Mouse (Mus musculus) intestine, embryonic 14.5 days (tissue): ENCODE results near the gene Tspan8. TPM values are rescaled to one million over a fixed set of nuclear protein-coding genes. Genes with fewer than 3 reads are reported as not detected.
"Not testable (repeated sequence)": the region's sequence is repeated elsewhere in the genome, so short reads cannot be mapped to it uniquely, and the experiment has no call there.

Experiments
- ATAC-seq: fragments of 200-750 bp; cut with Nextera tagmentation; replicated peaks from 2 replicates; pipeline ENCODE4 v1.8.0; 2017; ENCODE audit warnings: low read depth, moderate number of reproducible peaks, moderate TSS enrichment, moderate library complexity; ENCODE audit not compliant: low FRiP score, low TSS enrichment
- DNase-seq: peaks from one replicate; pipeline ENCODE4 v3.0.0-alpha.2; 2018; ENCODE audit warnings: low spot score
- H3K27ac ChIP-seq: fragments of 300-500 bp; sonication (generic); 2 replicates; pipeline ENCODE4 v1.5.1; 2014; ENCODE audit warnings: low read depth, mild to moderate bottlenecking, control low read depth
- H3K27me3 ChIP-seq: fragments of 300-500 bp; sonication (generic); replicated peaks from 2 replicates; pipeline ENCODE4 v1.6.1; 2014; ENCODE audit warnings: low read length, control low read depth; ENCODE audit not compliant: control insufficient read depth, insufficient read depth
- H3K36me3 ChIP-seq: fragments of 300-500 bp; sonication (generic); 2 replicates; pipeline ENCODE4 v1.6.1; 2014; ENCODE audit warnings: low read length, control low read depth; ENCODE audit not compliant: control insufficient read depth, insufficient read depth
- H3K4me1 ChIP-seq: fragments of 300-500 bp; sonication (generic); replicated peaks from 2 replicates; pipeline ENCODE4 v1.6.1; 2014; ENCODE audit warnings: low read length, control low read depth, mixed read lengths; ENCODE audit not compliant: control insufficient read depth, insufficient read depth
- H3K4me2 ChIP-seq: fragments of 300-500 bp; sonication (generic); 2 replicates; pipeline ENCODE4 v1.6.1; 2014; ENCODE audit warnings: low read length
- H3K4me3 ChIP-seq: fragments of 300-500 bp; sonication (generic); 2 replicates; pipeline ENCODE4 v1.5.1; 2014; ENCODE audit warnings: low read depth, low read length, control low read depth, mixed read lengths
- H3K9ac ChIP-seq: fragments of 300-500 bp; sonication (generic); 2 replicates; pipeline ENCODE4 v1.6.1; 2014; ENCODE audit warnings: mild to moderate bottlenecking, low read length
- H3K9me3 ChIP-seq: fragments of 300-500 bp; sonication (generic); 2 replicates; pipeline ENCODE4 v1.6.1; 2016; ENCODE audit warnings: low read length, control low read depth; ENCODE audit not compliant: control insufficient read depth
- WGBS: fragments of 180-500 bp; shearing (Covaris S2); extraction: QIAGEN DNeasy Blood & Tissue Kit; methylation state at CpG from one replicate; pipeline ENCODE4 v1.1.7; 2014; 5-methylcytosine and 5-hydroxymethylcytosine counted together
- polyA plus RNA-seq: library from polyadenylated mRNA; unstranded; fragments of >200 nt; fragmentation: Nextera tagmentation; extraction: Ambion mirVana; gene quantifications from 2 replicates; pipeline ENCODE4 v1.2.1, GENCODE M21; 2014

Gene Tspan8
- polyA plus RNA-seq, 1 experiment from 2014 or later, result 185 TPM

- Histone ChIP-seq H3K36me3 (no peaks in the 10 kb centered on the region), H3K9ac (no peak overlapping the region), H3K4me3 (no peak overlapping the region), H3K27ac (no peak overlapping the region), H3K4me2 (no peak overlapping the region), H3K27me3 (no peaks in the 10 kb centered on the region), H3K4me1 (no peaks in the 10 kb centered on the region), H3K9me3 (no peaks in the 10 kb centered on the region)
- DNase-seq (no peak), ATAC-seq (no peak)
- WGBS, result 76% methylated on average over 2 of the region's 2 CpGs
Observed at GRCm38 (mm10) chr10:115790788-115791187, 25.8 kb upstream of the Tspan8 start.

- no peak for DNase-seq
- Histone ChIP-seq H3K4me3 (no peak overlapping the region), H3K27ac (no peak overlapping the region), H3K9ac (no peak overlapping the region), H3K4me1 (no peaks in the 10 kb centered on the region), H3K9me3 (no peaks in the 10 kb centered on the region), H3K36me3 (no peaks in the 10 kb centered on the region), H3K4me2 (no peak overlapping the region), H3K27me3 (no peaks in the 10 kb centered on the region)
- 67% methylated on average over 4 of the region's 4 CpGs for WGBS
- ATAC-seq, result no peak; the same call in 1 of the 2 replicates
Observed at GRCm38 (mm10) chr10:115796072-115796788, 20.4 kb upstream of the Tspan8 start.

- Histone ChIP-seq H3K9me3 (no peaks in the 10 kb centered on the region), H3K4me3 (no peak overlapping the region), H3K36me3 (no peaks in the 10 kb centered on the region), H3K9ac (no peak overlapping the region), H3K4me2 (no peak overlapping the region), H3K27ac (no peak overlapping the region), H3K27me3 (no peaks in the 10 kb centered on the region), H3K4me1 (no peaks in the 10 kb centered on the region)
- ATAC-seq (no peak), DNase-seq (no peak)
- 51% methylated on average over 3 of the region's 3 CpGs for WGBS
Observed at GRCm38 (mm10) chr10:115801464-115801863, 15.2 kb upstream of the Tspan8 start.

- H3K9me3 ChIP-seq, H3K4me2 ChIP-seq, H3K27me3 ChIP-seq, H3K4me1 ChIP-seq, ATAC-seq, H3K9ac ChIP-seq, H3K4me3 ChIP-seq, H3K27ac ChIP-seq, DNase-seq, H3K36me3 ChIP-seq: not testable (repeated sequence)
- 92% methylated on average over 9 of the region's 9 CpGs for WGBS
Observed at GRCm38 (mm10) chr10:115803013-115803412, 13.6 kb upstream of the Tspan8 start.

- ATAC-seq (no peak), DNase-seq (no peak)
- no peaks in the 10 kb centered on the region for H3K36me3 ChIP-seq
- no peaks in the 10 kb centered on the region for H3K9me3 ChIP-seq
- H3K27me3 ChIP-seq, result no peaks in the 10 kb centered on the region
- H3K9ac ChIP-seq, result no peak overlapping the region
- 88% methylated on average over 2 of the region's 2 CpGs for WGBS
- no peak overlapping the region for H3K27ac ChIP-seq
- no peak overlapping the region for H3K4me2 ChIP-seq
- H3K4me3 ChIP-seq, result no peak overlapping the region
- H3K4me1 ChIP-seq, result no peaks in the 10 kb centered on the region
Observed at GRCm38 (mm10) chr10:115803765-115804164, 12.9 kb upstream of the Tspan8 start.

GRCm38 (mm10) chr10:115805987-115806386 is 10.6 kb upstream of the Tspan8 start:
- no peak overlapping the region for H3K4me2 ChIP-seq
- H3K9me3 ChIP-seq, result no peaks in the 10 kb centered on the region
- no peak for DNase-seq
- H3K27me3 ChIP-seq, result no peaks in the 10 kb centered on the region
- H3K9ac ChIP-seq, result no peak overlapping the region
- H3K36me3 ChIP-seq, result no peaks in the 10 kb centered on the region
- H3K27ac ChIP-seq, result no peak overlapping the region
- ATAC-seq, result no peak
- WGBS, result 65% methylated on average over 5 of the region's 5 CpGs
- H3K4me3 ChIP-seq, result no peak overlapping the region
- no peaks in the 10 kb centered on the region for H3K4me1 ChIP-seq

GRCm38 (mm10) chr10:115809169-115809568 is 7.5 kb upstream of the Tspan8 start:
- Histone ChIP-seq H3K36me3 (no peaks in the 10 kb centered on the region), H3K4me3 (no peak overlapping the region), H3K27ac (no peak overlapping the region), H3K4me2 (no peak overlapping the region), H3K9ac (no peak overlapping the region), H3K27me3 (no peaks in the 10 kb centered on the region), H3K9me3 (no peaks in the 10 kb centered on the region), H3K4me1 (no peaks in the 10 kb centered on the region)
- WGBS, result 35% methylated on average over 7 of the region's 7 CpGs
- no peak for ATAC-seq
- DNase-seq, result no peak

- ATAC-seq (no peak), DNase-seq (no peak)
- no peak overlapping the region for H3K4me3 ChIP-seq
- H3K9me3 ChIP-seq, result no peaks in the 10 kb centered on the region
- H3K36me3 ChIP-seq, result no peaks in the 10 kb centered on the region
- H3K9ac ChIP-seq, result no peak overlapping the region
- 45% methylated on average over 5 of the region's 5 CpGs for WGBS
- no peak overlapping the region for H3K27ac ChIP-seq
- H3K4me2 ChIP-seq, result no peak overlapping the region
- no peaks in the 10 kb centered on the region for H3K4me1 ChIP-seq
- no peaks in the 10 kb centered on the region for H3K27me3 ChIP-seq
Observed at GRCm38 (mm10) chr10:115811519-115811918, 5.1 kb upstream of the Tspan8 start.

GRCm38 (mm10) chr10:115814878-115815277 is 1.8 kb upstream of the Tspan8 start:
- Histone ChIP-seq H3K4me3 (no peak overlapping the region), H3K9ac (no peak overlapping the region), H3K36me3 (no peaks in the 10 kb centered on the region), H3K4me2 (peak overlapping the region; percentile 11; the same call in 1 of the 2 replicates), H3K27me3 (no peaks in the 10 kb centered on the region), H3K9me3 (no peaks in the 10 kb centered on the region), H3K27ac (no peak overlapping the region), H3K4me1 (peaks cover 5% of the 10 kb centered on the region; the same call in 1 of the 2 replicates)
- no peak for DNase-seq
- 72% methylated on average over 11 of the region's 11 CpGs for WGBS
- ATAC-seq, result no peak
